Mouse (Mus musculus) forebrain, embryonic 15.5 days (tissue): ENCODE measurements at regions not wholly inside any gene's neighbourhood (a gene's known extent, or its start where the extent isn't known, plus 50 kb on each side); places are given as distances from the start of the nearest gene placed in this dataset.

ENCODE experiments used
- ATAC-seq: fragments of 200-750 bp; cut with Nextera tagmentation; replicated peaks from 2 replicates; pipeline ENCODE4 v1.8.0; 2017; ENCODE audit warnings: mild to moderate bottlenecking, moderate TSS enrichment, moderate library complexity
- H3K27ac ChIP-seq: fragments of 300-500 bp; sonication (generic); replicated peaks from 2 replicates; pipeline ENCODE4 v1.5.1; 2015; ENCODE audit warnings: mild to moderate bottlenecking, inconsistent platforms
- H3K27me3 ChIP-seq: fragments of 300-500 bp; sonication (generic); 2 replicates; pipeline ENCODE4 v1.6.1; 2015; ENCODE audit warnings: inconsistent platforms
- H3K36me3 ChIP-seq: fragments of 300-500 bp; sonication (generic); 2 replicates; pipeline ENCODE4 v1.6.1; 2015; ENCODE audit warnings: mild to moderate bottlenecking, inconsistent platforms
- H3K4me1 ChIP-seq: fragments of 300-500 bp; sonication (generic); 2 replicates; pipeline ENCODE4 v1.6.1; 2015; ENCODE audit warnings: inconsistent platforms
- H3K4me2 ChIP-seq: fragments of 300-500 bp; sonication (generic); replicated peaks from 2 replicates; pipeline ENCODE4 v1.6.1; 2015; ENCODE audit warnings: mild to moderate bottlenecking, inconsistent platforms
- H3K4me3 ChIP-seq: fragments of 300-500 bp; sonication (generic); 2 replicates; pipeline ENCODE4 v1.5.1; 2015; ENCODE audit warnings: mild to moderate bottlenecking, inconsistent platforms
- H3K9ac ChIP-seq: fragments of 300-500 bp; sonication (generic); replicated peaks from 2 replicates; pipeline ENCODE4 v1.6.1; 2015; ENCODE audit warnings: mild to moderate bottlenecking, inconsistent platforms
- H3K9me3 ChIP-seq: fragments of 300-500 bp; sonication (generic); 2 replicates; pipeline ENCODE4 v1.6.1; 2016; ENCODE audit warnings: inconsistent platforms
- WGBS: fragments of 180-500 bp; shearing (Covaris S2); methylation state at CpG from one replicate; pipeline ENCODE4 v1.1.7; 2015; ENCODE audit warnings: mixed read lengths; 5-methylcytosine and 5-hydroxymethylcytosine counted together

GRCm38 (mm10) chr2:174022292-174022691, 53.8 kb upstream of the Stx16 start:
- no peaks in the 10 kb centered on the region for H3K4me1 ChIP-seq
- ATAC-seq = no peak
- no peaks in the 10 kb centered on the region for H3K9me3 ChIP-seq
- H3K4me3 ChIP-seq = no peak overlapping the region
- no peak overlapping the region for H3K9ac ChIP-seq
- H3K27me3 ChIP-seq = no peaks in the 10 kb centered on the region
- H3K4me2 ChIP-seq = no peak overlapping the region
- H3K27ac ChIP-seq = no peak overlapping the region
- WGBS = 93% methylated on average over 4 of the region's 4 CpGs
- no peaks in the 10 kb centered on the region for H3K36me3 ChIP-seq

- H3K4me3 ChIP-seq = no peak overlapping the region
- H3K9me3 ChIP-seq = no peaks in the 10 kb centered on the region
- no peak overlapping the region for H3K9ac ChIP-seq
- WGBS = 68% methylated on average over 11 of the region's 11 CpGs
- no peaks in the 10 kb centered on the region for H3K4me1 ChIP-seq
- H3K27ac ChIP-seq = no peak overlapping the region
- ATAC-seq = no peak
- H3K4me2 ChIP-seq = no peak overlapping the region
- H3K36me3 ChIP-seq = no peaks in the 10 kb centered on the region
- no peaks in the 10 kb centered on the region for H3K27me3 ChIP-seq
These were observed 50.8 kb upstream of the Stx16 start for GRCm38 (mm10) chr2:174025181-174025870.
